Mouse (Mus musculus) liver, adult 2 months (tissue): ENCODE data around the gene Ankfy1.

Experiments
- CTCF ChIP-seq: fragments of 200-500 bp; IDR thresholded peaks from 2 replicates; pipeline ENCODE4 v1.5.1; 2011; ENCODE audit warnings: low read depth, low read length, control low read depth
- POLR2A ChIP-seq: fragments of 200-500 bp; IDR thresholded peaks from 2 replicates; pipeline ENCODE4 v1.6.1; 2011; ENCODE audit warnings: low read length, control low read depth; ENCODE audit not compliant: insufficient read depth; ENCODE audit errors: extremely low read depth

GRCm38 (mm10) chr11:72821041-72821440 lies 131.2 kb downstream of the Ankfy1 start:
- TF ChIP-seq CTCF (no peak), POLR2A (no peak)
